Mouse (Mus musculus): ENCODE data around the gene Arl6ip6. TPM values are rescaled to one million over a fixed set of nuclear protein-coding genes. Genes with fewer than 3 reads are reported as not detected.

Gene Arl6ip6
- polyA plus RNA-seq, 1 experiment = 26.5 TPM

GRCm38 (mm10) chr2:53190684-53191511 lies 628 bp upstream of the Arl6ip6 start, which contains the start of gene Prpf40a:
Gene Prpf40a, minus strand, starts transcription at chr2:53191284.
- H3K27me3 ChIP-seq (ENCODE audit: control insufficient read depth, insufficient read depth, low read length) = no peaks in the 10 kb centered on the region
- peaks cover 2% of the 10 kb centered on the region; the same call in 1 of the 2 replicates for H3K4me1 ChIP-seq (replicated peaks; ENCODE audit: control insufficient read depth, insufficient read depth, low read length)
- peak; percentile 93 for TF ChIP-seq POLR2A (IDR thresholded peaks at IDR 0.05; ENCODE audit: control insufficient read depth, extremely low read depth, insufficient read depth, low read length, poor library complexity)
- 0 out of 2 replicates have a peak, but pooled peaks have one; percentile 54 for TF ChIP-seq CTCF (IDR thresholded peaks at IDR 0.05; ENCODE audit: borderline replicate concordance, control insufficient read depth, extremely low read depth, insufficient read depth, low read length, poor library complexity)
- H3K36me3 ChIP-seq (ENCODE audit: control insufficient read depth, insufficient read depth, low read length) = no peaks in the 10 kb centered on the region; the same call in 1 of the 2 replicates
- H3K4me3 ChIP-seq (ENCODE audit: control insufficient read depth, insufficient read depth, low read length) = peak within 1 kb of the TSS; percentile 85
- peak within 1 kb of the TSS; percentile 96 for H3K27ac ChIP-seq (ENCODE audit: control insufficient read depth, insufficient read depth, low read length)
- WGBS = under 1% methylated on average over 52 of the region's 53 CpGs
- peak; percentile 100 for DNase-seq

- under 1% methylated on average over 20 of the region's 20 CpGs for WGBS
- no peak for DNase-seq
These were observed 860 bp downstream of the Arl6ip6 start for GRCm38 (mm10) chr2:53192386-53192785.

GRCm38 (mm10) chr2:53196431-53196830 lies 4.9 kb downstream of the Arl6ip6 start:
- no peak overlapping the region for H3K27ac ChIP-seq (ENCODE audit: control insufficient read depth, insufficient read depth, low read length)
- H3K4me3 ChIP-seq (ENCODE audit: control insufficient read depth, insufficient read depth, low read length) = no peak overlapping the region
- H3K4me1 ChIP-seq (replicated peaks; ENCODE audit: control insufficient read depth, insufficient read depth, low read length) = no peaks in the 10 kb centered on the region
- 97% methylated on average over 10 of the region's 10 CpGs for WGBS
- H3K36me3 ChIP-seq (ENCODE audit: control insufficient read depth, insufficient read depth, low read length) = peaks cover 7% of the 10 kb centered on the region
- DNase-seq = no peak
- TF ChIP-seq POLR2A (IDR thresholded peaks at IDR 0.05; ENCODE audit: control insufficient read depth, extremely low read depth, insufficient read depth, low read length, poor library complexity) (no peak), CTCF (IDR thresholded peaks at IDR 0.05; ENCODE audit: borderline replicate concordance, control insufficient read depth, extremely low read depth, insufficient read depth, low read length, poor library complexity) (no peak)
- H3K27me3 ChIP-seq (ENCODE audit: control insufficient read depth, insufficient read depth, low read length) = no peaks in the 10 kb centered on the region

More at GRCm38 (mm10) chr2:53192386-53192785, 860 bp downstream of the Arl6ip6 start:
- Histone ChIP-seq H3K36me3 (ENCODE audit: control insufficient read depth, insufficient read depth, low read length) (peaks cover 4% of the 10 kb centered on the region; the same call in 1 of the 2 replicates), H3K27ac (ENCODE audit: control insufficient read depth, insufficient read depth, low read length) (peak overlapping the region; percentile 43; the same call in 1 of the 2 replicates), H3K27me3 (ENCODE audit: control insufficient read depth, insufficient read depth, low read length) (no peaks in the 10 kb centered on the region), H3K4me1 (replicated peaks; ENCODE audit: control insufficient read depth, insufficient read depth, low read length) (peaks cover 2% of the 10 kb centered on the region; the same call in 1 of the 2 replicates), H3K4me3 (ENCODE audit: control insufficient read depth, insufficient read depth, low read length) (peak overlapping the region; percentile 82)
- no peak; the same call in 1 of the 2 replicates for TF ChIP-seq POLR2A (IDR thresholded peaks at IDR 0.05; ENCODE audit: control insufficient read depth, extremely low read depth, insufficient read depth, low read length, poor library complexity)
- no peak for TF ChIP-seq CTCF (IDR thresholded peaks at IDR 0.05; ENCODE audit: borderline replicate concordance, control insufficient read depth, extremely low read depth, insufficient read depth, low read length, poor library complexity)

GRCm38 (mm10) chr2:53199203-53199602 lies 7.7 kb downstream of the Arl6ip6 start:
- no peak for TF ChIP-seq POLR2A (IDR thresholded peaks at IDR 0.05; ENCODE audit: control insufficient read depth, extremely low read depth, insufficient read depth, low read length, poor library complexity)
- DNase-seq = no peak
- H3K27ac ChIP-seq (ENCODE audit: control insufficient read depth, insufficient read depth, low read length) = no peak overlapping the region
- H3K4me1 ChIP-seq (replicated peaks; ENCODE audit: control insufficient read depth, insufficient read depth, low read length) = no peaks in the 10 kb centered on the region
- H3K27me3 ChIP-seq (ENCODE audit: control insufficient read depth, insufficient read depth, low read length) = no peaks in the 10 kb centered on the region
- peaks cover 7% of the 10 kb centered on the region for H3K36me3 ChIP-seq (ENCODE audit: control insufficient read depth, insufficient read depth, low read length)
- WGBS = 98% methylated on average over 1 of the region's 1 CpGs
- no peak overlapping the region for H3K4me3 ChIP-seq (ENCODE audit: control insufficient read depth, insufficient read depth, low read length)

- H3K27ac ChIP-seq (ENCODE audit: control insufficient read depth, insufficient read depth, low read length) = no peak overlapping the region
- no peak for TF ChIP-seq POLR2A (IDR thresholded peaks at IDR 0.05; ENCODE audit: control insufficient read depth, extremely low read depth, insufficient read depth, low read length, poor library complexity)
- TF ChIP-seq CTCF (IDR thresholded peaks at IDR 0.05; ENCODE audit: borderline replicate concordance, control insufficient read depth, extremely low read depth, insufficient read depth, low read length, poor library complexity) = no peak
- peaks cover 7% of the 10 kb centered on the region; the same call in 1 of the 2 replicates for H3K36me3 ChIP-seq (ENCODE audit: control insufficient read depth, insufficient read depth, low read length)
- WGBS = 69% methylated on average over 4 of the region's 4 CpGs
- H3K4me3 ChIP-seq (ENCODE audit: control insufficient read depth, insufficient read depth, low read length) = no peak overlapping the region
- DNase-seq = no peak
- no peaks in the 10 kb centered on the region for H3K4me1 ChIP-seq (replicated peaks; ENCODE audit: control insufficient read depth, insufficient read depth, low read length)
- H3K27me3 ChIP-seq (ENCODE audit: control insufficient read depth, insufficient read depth, low read length) = no peaks in the 10 kb centered on the region
These were observed 8.8 kb downstream of the Arl6ip6 start for GRCm38 (mm10) chr2:53200164-53200885.

All from thymus, adult 2 months (tissue).